Mouse (Mus musculus) embryonic fibroblast, embryonic 13.5 days (primary cell): Measurements from ENCODE around the gene Zfp59.

Experiments
- CTCF ChIP-seq: IDR thresholded peaks from 2 replicates; pipeline ENCODE4 v1.5.1; 2011; ENCODE audit warnings: mild to moderate bottlenecking, control low read depth, low read length, moderate library complexity, borderline replicate concordance; ENCODE audit not compliant: insufficient read depth
- POLR2A ChIP-seq: IDR thresholded peaks from 2 replicates; pipeline ENCODE4 v1.6.1; 2011; ENCODE audit warnings: low read depth, mild to moderate bottlenecking, control low read depth, low read length, moderate library complexity

DNA sequence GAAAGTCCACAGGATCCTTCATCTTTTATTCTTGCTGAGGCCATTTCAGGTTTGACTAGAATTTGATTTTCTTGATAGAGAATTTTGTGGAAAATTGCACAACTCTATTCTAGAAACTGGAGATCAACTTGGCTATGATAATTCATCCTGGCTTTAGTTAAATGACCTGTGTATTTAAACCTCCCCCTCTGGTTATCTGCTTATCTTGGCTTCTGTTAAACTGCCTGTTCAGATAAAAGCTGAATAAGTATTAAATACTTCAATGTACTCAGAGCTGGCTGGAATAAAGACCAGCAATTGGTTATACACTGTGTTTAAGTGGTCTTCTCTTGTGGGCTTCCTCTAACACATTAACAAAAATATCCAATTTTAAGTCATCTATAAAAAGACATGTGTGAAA lies 15.8 kb upstream of the Zfp59 start:
- TF ChIP-seq CTCF (no peak), POLR2A (no peak)
